Mouse (Mus musculus) limb, embryonic 13.5 days (tissue): ENCODE results near the gene Dcdc2a. TPM values are rescaled to one million over a fixed set of nuclear protein-coding genes. Genes with fewer than 3 reads are reported as not detected.

Experiments used
- ATAC-seq: fragments of 200-750 bp; cut with Nextera tagmentation; 2 replicates; pipeline ENCODE4 v1.8.0; 2017; ENCODE audit warnings: low read depth, moderate number of reproducible peaks, moderate TSS enrichment; ENCODE audit not compliant: low FRiP score
- H3K27ac ChIP-seq: fragments of 300-500 bp; sonication (generic); 2 replicates; pipeline ENCODE4 v1.5.1; 2015; ENCODE audit warnings: inconsistent platforms, mild to moderate bottlenecking, moderate library complexity
- H3K27me3 ChIP-seq: fragments of 300-500 bp; sonication (generic); 2 replicates; pipeline ENCODE4 v1.6.1; 2015; ENCODE audit warnings: mild to moderate bottlenecking, inconsistent platforms
- H3K36me3 ChIP-seq: fragments of 300-500 bp; sonication (generic); 2 replicates; pipeline ENCODE4 v1.6.1; 2015; ENCODE audit warnings: inconsistent platforms, mild to moderate bottlenecking, moderate library complexity
- H3K4me1 ChIP-seq: fragments of 300-500 bp; sonication (generic); 2 replicates; pipeline ENCODE4 v1.6.1; 2015; ENCODE audit warnings: inconsistent platforms
- H3K4me2 ChIP-seq: fragments of 300-500 bp; sonication (generic); replicated peaks from 2 replicates; pipeline ENCODE4 v1.6.1; 2015; ENCODE audit warnings: inconsistent platforms, mild to moderate bottlenecking, moderate library complexity
- H3K4me3 ChIP-seq: fragments of 300-500 bp; sonication (generic); 2 replicates; pipeline ENCODE4 v1.5.1; 2015; ENCODE audit warnings: moderate library complexity, mild to moderate bottlenecking, inconsistent platforms
- H3K9ac ChIP-seq: fragments of 300-500 bp; sonication (generic); 2 replicates; pipeline ENCODE4 v1.6.1; 2015; ENCODE audit warnings: mild to moderate bottlenecking, inconsistent platforms
- H3K9me3 ChIP-seq: fragments of 300-500 bp; sonication (generic); 2 replicates; pipeline ENCODE4 v1.6.1; 2016; ENCODE audit warnings: inconsistent platforms
- WGBS: fragments of 180-500 bp; shearing (Covaris S2); methylation state at CpG from one replicate; pipeline ENCODE4 v1.1.7; 2015; 5-methylcytosine and 5-hydroxymethylcytosine counted together
- polyA plus RNA-seq: library from polyadenylated mRNA; unstranded; fragments of >200 nt; fragmentation: Nextera tagmentation; extraction: Ambion mirVana; gene quantifications from 2 replicates; pipeline ENCODE4 v1.2.1, GENCODE M21; 2015

The Dcdc2a gene
- polyA plus RNA-seq, 1 experiment from 2014 or later = 2.0 TPM

DNA sequence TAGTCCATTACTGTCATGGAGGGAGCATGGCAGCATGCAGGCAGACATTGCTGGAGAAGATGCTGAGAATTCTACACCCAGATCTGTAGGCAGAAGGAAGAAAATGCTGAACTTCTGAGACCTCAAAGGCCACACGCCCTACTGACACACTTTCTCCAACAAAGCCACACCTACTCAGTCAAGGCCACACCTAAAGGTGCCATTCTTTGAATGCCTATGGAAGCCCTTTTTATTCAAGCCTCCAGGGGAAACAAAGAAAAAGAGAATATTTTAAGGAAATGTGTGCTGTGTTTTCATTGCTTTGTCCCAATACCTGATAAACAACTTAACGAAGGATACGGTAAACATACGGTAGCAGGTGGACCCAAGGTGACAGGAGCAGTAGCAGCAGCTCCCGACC lies 3.1 kb upstream of the Dcdc2a start:
- peaks cover 27% of the 10 kb centered on the region for H3K9me3 ChIP-seq
- peaks cover 47% of the 10 kb centered on the region for H3K27me3 ChIP-seq
- WGBS = 88% methylated on average over 5 of the region's 5 CpGs
- no peak overlapping the region for H3K4me3 ChIP-seq
- H3K4me1 ChIP-seq = peaks cover 19% of the 10 kb centered on the region
- H3K4me2 ChIP-seq = no peak overlapping the region
- ATAC-seq = no peak
- no peak overlapping the region for H3K9ac ChIP-seq
- H3K27ac ChIP-seq = no peak overlapping the region
- no peaks in the 10 kb centered on the region for H3K36me3 ChIP-seq

DNA sequence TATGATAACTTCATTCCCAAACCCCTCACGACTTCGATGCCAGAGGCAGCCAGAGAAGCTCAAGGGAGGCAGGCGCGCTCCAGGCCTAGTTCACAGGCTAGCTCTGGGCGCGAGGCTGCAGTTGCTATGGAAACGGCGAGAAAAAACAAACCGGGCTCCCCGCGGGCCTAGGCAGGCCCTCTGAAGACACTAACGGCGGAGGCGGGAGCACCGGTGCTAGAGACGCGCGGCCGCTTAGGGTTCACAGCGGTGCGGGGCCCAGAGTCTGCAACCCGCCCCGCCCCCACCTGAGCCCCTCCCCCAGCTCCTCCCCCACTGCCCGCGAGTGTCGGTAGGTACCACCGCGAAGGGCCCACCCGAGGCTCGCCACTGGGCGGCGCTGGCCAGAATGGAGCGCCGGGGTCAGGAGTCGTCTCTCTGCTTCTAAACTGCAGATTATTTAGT lies 671 bp upstream of the Dcdc2a start:
- Histone ChIP-seq H3K9ac (peak overlapping the region; percentile 56), H3K36me3 (no peaks in the 10 kb centered on the region), H3K4me3 (peak overlapping the region; percentile 53), H3K4me2 (peak overlapping the region; percentile 94), H3K27me3 (peaks cover 55% of the 10 kb centered on the region), H3K9me3 (peaks cover 16% of the 10 kb centered on the region), H3K27ac (no peak overlapping the region), H3K4me1 (peaks cover 19% of the 10 kb centered on the region)
- WGBS = under 1% methylated on average over 35 of the region's 35 CpGs
- ATAC-seq = peak; percentile 89

DNA sequence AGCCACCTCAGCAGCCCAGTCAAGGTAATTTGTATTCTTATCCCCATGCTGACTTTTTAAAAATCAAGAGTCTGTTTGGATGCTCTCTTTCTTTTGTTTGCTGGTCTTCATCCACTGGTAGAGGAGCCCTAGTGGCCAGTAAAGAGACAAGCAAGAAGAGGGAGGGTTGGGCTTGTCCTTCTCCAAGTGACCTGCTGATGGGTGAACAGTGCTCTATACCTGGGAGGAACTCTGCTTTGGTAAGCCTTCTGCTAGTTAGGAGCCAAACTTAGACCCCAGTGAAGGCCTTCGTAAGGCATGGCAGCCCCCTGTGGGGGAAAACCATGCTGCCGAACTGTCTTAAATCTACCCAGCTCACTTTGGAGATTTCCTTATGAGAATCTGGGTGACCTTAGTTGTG lies 10.9 kb downstream of the Dcdc2a start:
- Histone ChIP-seq H3K27ac (no peak overlapping the region), H3K27me3 (no peaks in the 10 kb centered on the region), H3K36me3 (no peaks in the 10 kb centered on the region), H3K9me3 (no peaks in the 10 kb centered on the region), H3K4me3 (no peak overlapping the region), H3K4me2 (no peak overlapping the region), H3K4me1 (no peaks in the 10 kb centered on the region), H3K9ac (no peak overlapping the region)
- 93% methylated on average over 2 of the region's 2 CpGs for WGBS
- ATAC-seq = no peak

DNA sequence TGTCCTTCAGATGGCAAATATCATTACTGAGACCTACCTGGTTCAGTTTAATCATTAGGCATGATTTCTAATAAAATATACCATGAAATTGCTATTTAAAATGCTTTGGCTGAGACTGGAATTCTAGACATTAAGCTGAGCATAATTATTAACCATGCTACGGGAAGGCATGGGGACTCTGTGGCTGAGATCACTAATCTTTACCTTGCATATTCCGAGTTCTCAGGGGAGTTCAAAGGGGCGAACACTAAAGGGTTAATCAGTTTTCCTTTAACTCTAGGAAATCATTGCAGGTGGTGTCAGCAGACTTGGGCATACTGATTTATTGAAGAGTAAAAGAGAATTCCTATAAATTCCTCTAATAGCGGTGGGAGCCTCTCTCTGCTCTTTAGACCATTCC lies 11.4 kb downstream of the Dcdc2a start:
- H3K27ac ChIP-seq = no peak overlapping the region
- H3K36me3 ChIP-seq = no peaks in the 10 kb centered on the region
- 60% methylated on average over 4 of the region's 4 CpGs for WGBS
- H3K27me3 ChIP-seq = no peaks in the 10 kb centered on the region
- H3K9ac ChIP-seq = no peak overlapping the region
- H3K9me3 ChIP-seq = no peaks in the 10 kb centered on the region
- no peak for ATAC-seq
- no peak overlapping the region for H3K4me3 ChIP-seq
- H3K4me2 ChIP-seq = no peak overlapping the region
- no peaks in the 10 kb centered on the region for H3K4me1 ChIP-seq

DNA sequence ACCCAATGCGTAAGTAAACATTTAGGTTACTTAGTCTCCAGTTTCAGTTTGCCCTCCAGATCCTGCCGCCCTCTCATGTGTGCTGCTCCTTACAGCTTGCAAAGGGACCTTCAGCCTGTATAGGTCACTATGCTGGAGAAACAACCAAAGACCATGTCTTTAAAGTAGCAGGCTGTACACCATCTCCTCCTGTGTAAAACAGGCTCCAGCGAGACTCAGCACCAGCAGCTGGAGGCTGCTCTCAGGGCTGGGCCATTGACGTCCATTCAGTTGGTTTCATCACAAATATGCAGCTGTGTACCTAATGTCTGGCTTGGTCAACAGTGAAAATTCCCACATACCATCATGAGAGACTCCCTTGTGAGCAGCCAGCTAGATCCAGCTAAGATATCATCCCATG lies 14.0 kb downstream of the Dcdc2a start:
- Histone ChIP-seq H3K27ac (no peak overlapping the region), H3K4me3 (no peak overlapping the region), H3K27me3 (no peaks in the 10 kb centered on the region), H3K4me1 (peaks cover 7% of the 10 kb centered on the region), H3K36me3 (no peaks in the 10 kb centered on the region), H3K9ac (no peak overlapping the region), H3K4me2 (no peak overlapping the region), H3K9me3 (no peaks in the 10 kb centered on the region)
- whole genome bisulfite sequencing = 83% methylated on average over 4 of the region's 4 CpGs
- ATAC-seq = no peak

GRCm38 (mm10) chr13:25070791-25071190 lies 15.0 kb downstream of the Dcdc2a start:
- H3K4me2 ChIP-seq = no peak overlapping the region
- peaks cover 7% of the 10 kb centered on the region for H3K4me1 ChIP-seq
- H3K36me3 ChIP-seq = no peaks in the 10 kb centered on the region
- no peaks in the 10 kb centered on the region for H3K27me3 ChIP-seq
- no peak overlapping the region for H3K4me3 ChIP-seq
- H3K9me3 ChIP-seq = no peaks in the 10 kb centered on the region
- 83% methylated on average over 4 of the region's 4 CpGs for WGBS
- ATAC-seq = no peak
- no peak overlapping the region for H3K9ac ChIP-seq
- H3K27ac ChIP-seq = no peak overlapping the region

DNA sequence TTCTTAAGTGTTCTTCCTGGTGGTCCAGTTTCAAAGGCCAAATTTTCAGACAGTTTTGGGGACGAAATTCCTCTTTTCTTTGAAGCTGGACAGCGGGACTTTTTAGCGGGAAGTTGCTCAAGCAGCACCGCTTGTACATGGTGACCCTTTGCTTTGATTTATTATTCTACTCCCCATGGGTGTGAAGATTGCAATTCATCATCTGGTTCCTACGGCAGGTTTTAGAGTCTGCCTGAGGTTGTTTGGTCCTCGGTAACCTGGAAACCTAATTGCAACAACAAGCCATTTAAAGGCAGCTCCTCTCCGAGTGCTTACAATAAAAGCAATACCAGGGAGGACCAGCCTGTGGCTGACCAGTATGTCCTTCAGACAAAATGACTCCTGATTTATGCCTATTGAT lies 21.5 kb downstream of the Dcdc2a start:
- Histone ChIP-seq H3K4me2 (no peak overlapping the region), H3K4me3 (no peak overlapping the region), H3K9me3 (no peaks in the 10 kb centered on the region), H3K36me3 (no peaks in the 10 kb centered on the region), H3K9ac (no peak overlapping the region), H3K27me3 (0 out of 2 replicates have a peak, but pooled peaks cover 15% of the 10 kb centered on the region), H3K27ac (no peak overlapping the region), H3K4me1 (peaks cover 13% of the 10 kb centered on the region)
- WGBS = 8% methylated on average over 7 of the region's 7 CpGs
- ATAC-seq = no peak

DNA sequence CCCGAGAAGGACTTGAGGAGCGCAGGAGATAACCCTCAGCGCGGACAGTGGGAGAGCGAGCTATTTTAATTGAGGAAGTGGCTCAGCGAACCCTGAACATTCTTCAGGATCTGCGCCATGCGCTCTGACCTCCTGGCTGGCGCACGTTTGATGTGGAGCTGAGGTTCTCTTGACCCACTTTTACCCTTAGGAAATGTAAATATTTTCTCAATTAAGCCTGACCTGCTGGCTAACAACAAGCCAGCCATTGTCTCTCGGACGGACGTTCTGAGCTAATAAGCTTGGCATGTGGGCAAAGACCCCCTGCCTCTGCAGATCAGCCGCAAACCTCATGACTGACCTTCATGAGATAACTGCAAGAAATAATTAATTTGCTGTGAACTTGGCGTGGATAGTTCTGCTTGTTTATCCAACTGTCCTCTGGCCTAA lies 27.4 kb downstream of the Dcdc2a start:
- ATAC-seq = no peak
- Histone ChIP-seq H3K36me3 (no peaks in the 10 kb centered on the region), H3K27ac (no peak overlapping the region), H3K4me3 (no peak overlapping the region), H3K9me3 (no peaks in the 10 kb centered on the region), H3K4me2 (peak overlapping the region; percentile 52), H3K9ac (no peak overlapping the region), H3K4me1 (peaks cover 16% of the 10 kb centered on the region), H3K27me3 (0 out of 2 replicates have a peak, but pooled peaks cover 5% of the 10 kb centered on the region)
- WGBS = 15% methylated on average over 15 of the region's 15 CpGs

- WGBS = 88% methylated on average over 7 of the region's 7 CpGs
- Histone ChIP-seq H3K9me3 (no peaks in the 10 kb centered on the region), H3K36me3 (no peaks in the 10 kb centered on the region), H3K27ac (no peak overlapping the region), H3K4me1 (peaks cover 16% of the 10 kb centered on the region), H3K27me3 (no peaks in the 10 kb centered on the region), H3K9ac (no peak overlapping the region), H3K4me2 (no peak overlapping the region), H3K4me3 (no peak overlapping the region)
- ATAC-seq = no peak
Measured at GRCm38 (mm10) chr13:25085147-25085546, 29.3 kb downstream of the Dcdc2a start.

GRCm38 (mm10) chr13:25091347-25091746 lies 35.5 kb downstream of the Dcdc2a start:
- no peak for ATAC-seq
- no peaks in the 10 kb centered on the region for H3K27me3 ChIP-seq
- 37% methylated on average over 5 of the region's 5 CpGs for WGBS
- H3K4me1 ChIP-seq = no peaks in the 10 kb centered on the region
- H3K4me2 ChIP-seq = no peak overlapping the region
- no peak overlapping the region for H3K9ac ChIP-seq
- H3K36me3 ChIP-seq = no peaks in the 10 kb centered on the region
- no peaks in the 10 kb centered on the region for H3K9me3 ChIP-seq
- H3K27ac ChIP-seq = no peak overlapping the region
- no peak overlapping the region for H3K4me3 ChIP-seq

DNA sequence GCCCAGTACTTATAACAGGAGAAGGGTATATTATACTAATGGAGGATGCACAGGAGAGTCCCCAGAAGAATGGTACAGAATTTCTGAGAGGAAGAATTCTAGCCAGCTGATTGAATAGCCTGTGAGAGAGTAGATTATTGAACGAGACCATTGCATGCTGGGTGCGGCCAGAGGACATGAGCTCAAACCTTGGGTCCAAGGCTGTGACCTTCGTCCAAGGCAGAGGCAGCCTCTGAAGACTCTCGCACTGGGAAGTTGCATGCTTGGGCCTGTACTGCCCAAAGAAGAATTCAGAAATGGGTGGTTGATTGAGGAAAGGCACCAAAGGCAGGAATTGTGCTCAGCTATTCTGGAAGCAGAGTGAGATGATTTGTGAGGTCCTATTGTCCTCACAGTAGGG lies 38.0 kb downstream of the Dcdc2a start:
- no peaks in the 10 kb centered on the region for H3K27me3 ChIP-seq
- no peaks in the 10 kb centered on the region for H3K4me1 ChIP-seq
- no peak overlapping the region for H3K4me2 ChIP-seq
- no peaks in the 10 kb centered on the region for H3K9me3 ChIP-seq
- H3K9ac ChIP-seq = no peak overlapping the region
- no peak for ATAC-seq
- WGBS = 87% methylated on average over 4 of the region's 4 CpGs
- no peak overlapping the region for H3K4me3 ChIP-seq
- no peaks in the 10 kb centered on the region for H3K36me3 ChIP-seq
- H3K27ac ChIP-seq = no peak overlapping the region

- Histone ChIP-seq H3K9ac (no peak overlapping the region), H3K36me3 (no peaks in the 10 kb centered on the region), H3K27ac (no peak overlapping the region), H3K4me3 (no peak overlapping the region), H3K9me3 (no peaks in the 10 kb centered on the region), H3K27me3 (no peaks in the 10 kb centered on the region), H3K4me1 (no peaks in the 10 kb centered on the region), H3K4me2 (no peak overlapping the region)
- WGBS = 75% methylated on average over 4 of the region's 4 CpGs
- no peak for ATAC-seq
Measured at GRCm38 (mm10) chr13:25094381-25094780, 38.6 kb downstream of the Dcdc2a start.

- Histone ChIP-seq H3K4me3 (no peak overlapping the region), H3K36me3 (no peaks in the 10 kb centered on the region), H3K4me2 (no peak overlapping the region), H3K9ac (no peak overlapping the region), H3K27ac (no peak overlapping the region), H3K9me3 (no peaks in the 10 kb centered on the region), H3K27me3 (no peaks in the 10 kb centered on the region), H3K4me1 (peaks cover 10% of the 10 kb centered on the region; the same call in 1 of the 2 replicates)
- 82% methylated on average over 8 of the region's 8 CpGs for WGBS
- ATAC-seq = no peak
Measured at GRCm38 (mm10) chr13:25097348-25097747, 41.5 kb downstream of the Dcdc2a start.
